Mouse (Mus musculus) heart, postnatal 10 days (tissue): ENCODE results near the gene Sgo1. TPM values are rescaled to one million over a fixed set of nuclear protein-coding genes. Genes with fewer than 3 reads are reported as not detected.
A peak's percentile ranks its signal among the peaks of the same experiment; 100 is the strongest.

Source experiments
- DNase-seq, 2 experiments: peaks; one replicate each; pipeline ENCODE4 v3.0.0; 2021
- intact Hi-C: fragments of 180-260 bp; cut with DNase I; formaldehyde crosslinking; loops from one replicate; pipeline ENCODE4 v1.15.1; 2025
- total RNA-seq, 2 experiments: library from RNA; stranded (reverse); gene quantifications; 2 replicates each; pipeline ENCODE4 v1.2.3; 2021

Gene Sgo1
- total RNA-seq, 2 experiments from 2014 or later: 3.4 to 3.8 TPM

DNA sequence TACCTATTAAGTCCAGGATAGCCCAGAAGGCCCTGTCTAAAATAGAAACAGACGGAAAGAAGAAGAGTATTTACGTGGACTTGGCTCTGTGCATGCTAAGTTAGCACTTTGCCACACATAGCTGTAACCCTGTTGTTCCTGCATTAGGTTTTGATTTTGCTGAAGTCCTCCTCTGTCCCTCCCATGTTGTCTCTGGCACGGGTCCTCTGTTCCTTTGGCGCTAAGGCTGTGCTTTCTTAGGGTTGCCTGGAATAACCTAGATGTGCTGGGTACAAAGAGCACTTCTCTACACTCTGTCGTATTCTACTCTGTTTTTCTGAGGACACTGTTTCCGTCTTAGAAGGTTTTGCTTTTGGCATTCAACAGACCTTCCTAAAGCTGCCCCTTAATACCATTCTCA lies 34.1 kb downstream of the Sgo1 start:
- intact Hi-C loops: loop anchor here (10.0 kb wide), 1 partner anchor 90 kb away; the partner anchor contains the start of gene Kat2b
- DNase-seq: peak in 1 of 2 experiments; percentile 22

DNA sequence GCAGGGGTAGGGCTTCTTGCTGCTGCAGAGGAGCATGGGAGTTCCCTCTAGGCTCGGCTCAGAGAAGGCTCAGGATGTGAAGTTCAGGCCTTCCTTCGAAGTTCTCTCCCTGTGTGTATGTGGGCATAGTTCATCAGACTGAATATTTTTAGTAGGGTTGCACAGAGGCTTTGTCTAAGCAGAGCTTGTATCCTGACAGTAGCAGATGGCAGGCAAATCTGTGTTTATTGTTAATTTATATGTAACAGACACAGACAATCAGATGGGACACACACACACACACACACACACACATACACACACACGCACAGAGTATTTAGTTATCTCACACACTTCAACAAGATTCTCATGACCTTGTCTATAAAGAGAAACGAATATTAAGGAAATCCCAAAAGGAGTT lies 34.5 kb downstream of the Sgo1 start:
- intact Hi-C loops: loop anchor here (10.0 kb wide), 1 partner anchor 90 kb away; the partner anchor contains the start of gene Kat2b

DNA sequence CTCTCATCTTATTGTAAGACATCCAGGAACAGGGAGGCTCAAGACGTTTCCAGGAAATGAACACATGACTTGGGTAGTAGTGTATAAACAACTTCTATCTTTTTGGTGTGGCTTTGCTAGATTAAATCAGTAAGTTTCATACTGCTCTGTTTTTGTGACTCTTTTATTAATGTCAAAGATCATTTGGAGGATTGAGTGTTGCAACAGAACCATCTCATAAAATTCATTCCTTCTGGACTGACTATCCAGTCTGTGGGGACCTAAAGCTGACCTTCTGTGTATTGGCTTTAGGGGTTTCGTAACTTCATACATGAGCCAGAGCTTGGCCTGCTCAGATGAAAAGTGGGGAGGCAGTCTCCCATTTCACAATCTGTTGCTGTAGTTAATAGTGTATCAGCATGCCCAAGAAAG lies 38.9 kb downstream of the Sgo1 start:
- intact Hi-C loops: loop anchor here (10.0 kb wide), 1 partner anchor 85 kb away; the partner anchor contains the start of gene Kat2b
- DNase-seq: no peak

More for the DNA sequence above, 34.5 kb downstream of the Sgo1 start:
- no peak for DNase-seq

DNA sequence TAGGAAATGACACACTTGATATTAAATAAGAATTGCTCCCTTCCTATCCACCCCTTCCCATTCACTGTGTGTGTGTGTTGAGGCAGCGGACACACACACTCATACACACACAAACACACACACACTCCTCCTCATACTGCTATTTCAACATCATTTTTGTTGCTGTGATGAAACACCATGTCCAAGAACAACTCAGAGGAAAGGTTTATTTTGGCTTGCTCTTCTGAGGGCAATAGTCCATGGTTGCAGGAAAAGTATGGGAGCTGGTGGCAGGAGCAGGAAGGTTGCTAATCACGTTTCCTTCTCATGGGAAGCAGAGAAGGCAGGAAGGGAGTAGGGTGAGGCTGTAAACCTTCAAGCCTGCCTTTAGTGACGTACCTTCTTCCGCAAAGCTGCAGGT lies 45.8 kb downstream of the Sgo1 start:
- intact Hi-C loops: no loop called here
- DNase-seq: no peak

DNA sequence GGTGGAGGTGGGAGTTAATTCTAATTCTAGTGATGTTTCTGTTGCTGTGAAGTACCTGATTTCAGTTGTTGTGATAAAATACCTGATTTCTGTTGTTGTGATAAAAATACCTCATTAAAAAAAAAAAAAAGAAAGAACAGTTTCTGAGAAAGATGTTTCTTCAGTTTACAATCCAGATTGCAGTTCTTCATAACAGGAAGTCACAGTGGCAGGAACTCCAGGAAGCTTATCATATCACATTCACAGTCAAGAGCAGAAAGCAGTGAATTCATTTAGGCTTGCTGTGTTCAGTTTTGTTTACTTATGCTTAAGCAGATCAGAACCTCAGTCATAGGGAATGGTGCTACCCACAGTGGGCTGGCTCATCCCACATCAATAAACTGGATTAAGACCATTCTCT lies 57.8 kb downstream of the Sgo1 start:
- intact Hi-C loops: no loop called here
- no peak for DNase-seq

DNA sequence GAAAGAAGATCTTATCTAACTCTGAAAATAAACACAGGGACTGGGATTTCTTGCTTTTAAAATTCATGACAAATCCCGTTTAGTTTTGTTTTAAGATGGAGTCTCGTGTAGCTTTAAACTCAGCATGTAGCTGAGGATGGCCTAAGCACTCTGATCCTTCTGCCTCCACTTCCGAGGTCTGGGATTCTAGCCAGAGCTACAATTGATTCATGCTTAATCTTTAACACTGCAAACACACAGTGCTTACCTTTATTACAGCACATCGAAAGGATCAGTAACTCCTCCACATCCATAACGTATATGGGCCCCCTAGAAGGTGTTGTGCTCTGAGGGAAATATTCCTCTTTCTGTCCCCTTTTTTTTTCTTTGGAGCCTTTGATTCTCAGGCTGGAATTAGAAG lies 61.0 kb downstream of the Sgo1 start:
- intact Hi-C loops: no loop called here
- no peak for DNase-seq

DNA sequence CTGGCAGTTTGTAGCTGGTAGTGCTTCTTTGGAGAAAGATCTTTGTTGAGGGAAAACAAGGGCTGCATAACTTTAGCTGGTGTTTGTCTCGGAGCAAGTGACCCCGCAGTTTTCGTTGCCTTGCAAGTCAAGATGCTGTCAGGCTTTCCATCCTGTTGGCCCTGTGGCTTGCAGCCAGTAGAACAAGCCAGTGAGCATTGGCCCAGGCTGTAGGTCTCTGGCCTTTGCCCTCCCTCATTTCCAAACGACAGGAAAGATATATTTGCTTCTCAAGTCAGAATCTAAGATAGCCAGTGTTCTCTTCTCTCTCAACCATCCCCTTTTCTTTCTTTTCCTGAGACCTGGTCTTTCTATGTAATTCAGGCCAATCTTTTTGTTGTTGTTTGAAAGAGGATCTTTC lies 61.6 kb downstream of the Sgo1 start:
- intact Hi-C loops: no loop called here
- DNase-seq: peak in 1 of 2 experiments; percentile 9

DNA sequence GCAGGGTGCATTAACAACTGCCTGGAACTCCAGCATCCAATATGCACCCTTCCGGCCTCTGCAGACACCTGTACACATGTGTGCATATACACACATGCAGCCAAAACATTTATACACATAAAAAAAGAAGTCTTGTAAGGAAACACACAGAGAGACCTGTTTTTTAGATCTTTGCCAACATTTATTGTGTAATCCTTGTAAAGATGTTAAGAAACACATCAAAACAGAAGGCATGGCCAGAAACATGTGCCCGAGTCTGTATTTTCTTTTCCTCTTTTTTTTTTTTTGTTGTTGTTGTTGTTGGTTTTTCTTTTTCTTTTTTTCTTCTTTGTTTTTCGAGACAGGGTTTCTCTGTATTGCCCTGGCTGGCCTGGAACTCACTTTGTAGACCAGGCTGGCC lies 63.0 kb downstream of the Sgo1 start:
- no peak for DNase-seq
- intact Hi-C loops: no loop called here

Other genes starting within 250 kb of the Sgo1 start
- under 1 TPM; 0.29 to 0.45 TPM for gene Efhb, start 226.0 kb downstream of the Sgo1 start, total RNA-seq
- 10 to 100 TPM; 66.9 to 69.0 TPM for gene Rab5a, start 210.1 kb downstream of the Sgo1 start, total RNA-seq
- not detected for gene Pp2d1, start 149.9 kb downstream of the Sgo1 start, total RNA-seq
- gene Kat2b, start 122.5 kb downstream of the Sgo1 start, total RNA-seq: 10 to 100 TPM; 91.6 to 95.9 TPM
- not detected for gene Sult1c2, start 157.0 kb upstream of the Sgo1 start, total RNA-seq